Mouse (Mus musculus): ENCODE measurements around the gene Simc1.

Simc1 gene

GRCm38 (mm10) chr13:54589414-54589995, 85.9 kb downstream of the Simc1 start:
- no peak for DNase-seq (ENCODE audit: low read depth)

GRCm38 (mm10) chr13:54589996-54590951, 86.7 kb downstream of the Simc1 start, which contains the start of the genes Nop16 and Higd2a:
Gene Nop16 (minus strand): TSS chr13:54590090.
Gene Higd2a (plus strand): TSS chr13:54590207.
- DNase-seq (ENCODE audit: low read depth), result peak; percentile 99

- DNase-seq (ENCODE audit: low read depth), result no peak
These were observed 88.3 kb downstream of the Simc1 start for GRCm38 (mm10) chr13:54591776-54592356.

GRCm38 (mm10) chr13:54593617-54594016, 90.0 kb downstream of the Simc1 start:
- DNase-seq (ENCODE audit: low read depth), result no peak

GRCm38 (mm10) chr13:54596107-54596690, 92.6 kb downstream of the Simc1 start:
- DNase-seq (ENCODE audit: low read depth), result no peak

- no peak for DNase-seq (ENCODE audit: low read depth)
These were observed 93.3 kb downstream of the Simc1 start for GRCm38 (mm10) chr13:54596870-54597269.

GRCm38 (mm10) chr13:54598622-54599143, 95.1 kb downstream of the Simc1 start:
- no peak for DNase-seq (ENCODE audit: low read depth)
